ENCODE assay signal across 8 mouse cellular contexts in genomic region chr11:21996661-21997560, GRCm38 (mm10). TPM values are rescaled to one million over a fixed set of nuclear protein-coding genes. Genes with fewer than 3 reads are reported as not detected.
DNase-seq lines count a peak whose midpoint lies in the region; ATAC-seq and TF ChIP-seq lines count a peak whose summit lies in the region.

No protein-coding gene starts in this region.

- 1% methylated on average over 63 of the region's 63 CpGs for WGBS in forebrain, embryonic 10.5 days
- WGBS in hindbrain, embryonic 13.5 days = under 1% methylated on average over 61 of the region's 63 CpGs
- 1% methylated on average over 63 of the region's 63 CpGs for WGBS in limb, embryonic 12.5 days
- WGBS in neural tube, embryonic 14.5 days = under 1% methylated on average over 59 of the region's 63 CpGs

- ATAC-seq in hindbrain, embryonic 13.5 days (ENCODE audit: low FRiP score) = peak; percentile 6; the same call in 1 of the 2 replicates
- ATAC-seq in limb, embryonic 12.5 days (ENCODE audit: insufficient number of reproducible peaks, insufficient read depth, low FRiP score, low TSS enrichment, low read depth) = no peak
- ATAC-seq in neural tube, embryonic 14.5 days (ENCODE audit: low read depth) = no peak
- ATAC-seq in inflammation-experienced regulatory T-cells, adult 6 months = no peak

- H3K9ac ChIP-seq in ES-Bruce4 (ENCODE audit: low read depth, poor library complexity, severe bottlenecking) = no peak overlapping the region
- peak overlapping the region; percentile 29; the same call in 1 of the 2 replicates for H3K9ac ChIP-seq in hindbrain, embryonic 13.5 days
- 0 out of 2 replicates have a peak overlapping the region, but pooled peaks have one; percentile 8 for H3K9ac ChIP-seq in limb, embryonic 12.5 days (replicated peaks)
- H3K9ac ChIP-seq in neural tube, embryonic 14.5 days (replicated peaks; ENCODE audit: low read depth, low read length) = no peak overlapping the region

- no peaks in the 10 kb centered on the region for H3K4me1 ChIP-seq in ES-Bruce4 (ENCODE audit: control insufficient read depth, insufficient read depth, low read length)
- peaks cover 89% of the 10 kb centered on the region for H3K4me1 ChIP-seq in forebrain, embryonic 10.5 days
- H3K4me1 ChIP-seq in hindbrain, embryonic 13.5 days (replicated peaks) = peaks cover 34% of the 10 kb centered on the region
- peaks cover 40% of the 10 kb centered on the region for H3K4me1 ChIP-seq in limb, embryonic 12.5 days (replicated peaks)
- H3K4me1 ChIP-seq in neural tube, embryonic 14.5 days (ENCODE audit: control insufficient read depth, insufficient read depth, low read length) = peaks cover 5% of the 10 kb centered on the region; the same call in 1 of the 2 replicates

- peak overlapping the region; percentile 42 for H3K4me2 ChIP-seq in hindbrain, embryonic 13.5 days
- H3K4me2 ChIP-seq in limb, embryonic 12.5 days = peak overlapping the region; percentile 49
- peak overlapping the region; percentile 20; the same call in 1 of the 2 replicates for H3K4me2 ChIP-seq in neural tube, embryonic 14.5 days (ENCODE audit: low read depth, low read length)

- TF ChIP-seq CTCF in ES-Bruce4 (IDR thresholded peaks at IDR 0.05; ENCODE audit: low read depth, low read length) = no peak

- H3K36me3 ChIP-seq in ES-Bruce4 (ENCODE audit: control insufficient read depth, insufficient read depth, low read length, poor library complexity, severe bottlenecking) = no peaks in the 10 kb centered on the region
- peaks cover 64% of the 10 kb centered on the region for H3K36me3 ChIP-seq in forebrain, embryonic 10.5 days (replicated peaks)
- H3K36me3 ChIP-seq in hindbrain, embryonic 13.5 days = no peaks in the 10 kb centered on the region
- H3K36me3 ChIP-seq in limb, embryonic 12.5 days = no peaks in the 10 kb centered on the region
- H3K36me3 ChIP-seq in neural tube, embryonic 14.5 days (ENCODE audit: control insufficient read depth, insufficient read depth, low read length) = no peaks in the 10 kb centered on the region

- peaks cover 75% of the 10 kb centered on the region for H3K27me3 ChIP-seq in ES-Bruce4 (ENCODE audit: control insufficient read depth, insufficient read depth, low read length, poor library complexity, severe bottlenecking)
- H3K27me3 ChIP-seq in forebrain, embryonic 10.5 days (ENCODE audit: poor library complexity, severe bottlenecking) = peaks cover 99% of the 10 kb centered on the region
- peaks cover 96% of the 10 kb centered on the region for H3K27me3 ChIP-seq in hindbrain, embryonic 13.5 days
- H3K27me3 ChIP-seq in limb, embryonic 12.5 days = peaks cover 95% of the 10 kb centered on the region
- peaks cover 50% of the 10 kb centered on the region for H3K27me3 ChIP-seq in neural tube, embryonic 14.5 days (ENCODE audit: control insufficient read depth, insufficient read depth, low read length)

- DNase-seq in cerebellum, adult 18-20 months = peak; percentile 3 to 33
- no peak for DNase-seq in cerebellum, adult 11 months
- DNase-seq in forebrain, embryonic 10.5 days (ENCODE audit: extremely low spot score, low spot score) = peak; percentile 78

- no peaks in the 10 kb centered on the region for H3K9me3 ChIP-seq in ES-Bruce4 (replicated peaks; ENCODE audit: control insufficient read depth, insufficient read depth, low read length, poor library complexity, severe bottlenecking)
- no peaks in the 10 kb centered on the region for H3K9me3 ChIP-seq in forebrain, embryonic 10.5 days
- H3K9me3 ChIP-seq in hindbrain, embryonic 13.5 days = no peaks in the 10 kb centered on the region
- no peaks in the 10 kb centered on the region for H3K9me3 ChIP-seq in limb, embryonic 12.5 days
- H3K9me3 ChIP-seq in neural tube, embryonic 14.5 days (ENCODE audit: control insufficient read depth, low read length) = no peaks in the 10 kb centered on the region

- peak; percentile 33; the same call in 1 of the 2 replicates for TF ChIP-seq EP300 in ES-Bruce4 (IDR thresholded peaks at IDR 0.05; ENCODE audit: insufficient read depth, low read depth, low read length)

- TF ChIP-seq POLR2A in ES-Bruce4 (IDR thresholded peaks at IDR 0.05; ENCODE audit: insufficient read depth, low read length) = no peak

- peak overlapping the region; percentile 43 for H3K4me3 ChIP-seq in ES-Bruce4 (ENCODE audit: low read depth, low read length)
- H3K4me3 ChIP-seq in forebrain, embryonic 10.5 days = peak overlapping the region; percentile 91
- peak overlapping the region; percentile 18; the same call in 1 of the 2 replicates for H3K4me3 ChIP-seq in hindbrain, embryonic 13.5 days
- peak overlapping the region; percentile 26 for H3K4me3 ChIP-seq in limb, embryonic 12.5 days (replicated peaks)
- peak overlapping the region; percentile 15; the same call in 1 of the 2 replicates for H3K4me3 ChIP-seq in neural tube, embryonic 14.5 days (ENCODE audit: low read depth, low read length)

- no peak overlapping the region for H3K27ac ChIP-seq in ES-Bruce4 (ENCODE audit: insufficient read depth, low read length)
- H3K27ac ChIP-seq in forebrain, embryonic 10.5 days = peak overlapping the region; percentile 99
- no peak overlapping the region for H3K27ac ChIP-seq in hindbrain, embryonic 13.5 days
- no peak overlapping the region for H3K27ac ChIP-seq in limb, embryonic 12.5 days
- no peak overlapping the region for H3K27ac ChIP-seq in neural tube, embryonic 14.5 days (ENCODE audit: low read depth, low read length)

RNA-seq across cellular contexts. Expression of gene Otx1, which starts 5.8 kb away (rescaled TPM):
- 0.40 and 0.60 TPM in 2 replicates for polyA plus RNA-seq in ES-Bruce4 (2011; ENCODE audit: insufficient read depth, insufficient read length, low read depth, missing spikeins)
- 39.2 and 46.1 TPM in 2 replicates for polyA plus RNA-seq in forebrain, embryonic 10.5 days (2016; fragmentation: Nextera tagmentation; extraction: Ambion mirVana)
- polyA plus RNA-seq in hindbrain, embryonic 13.5 days (2015; fragmentation: Nextera tagmentation; extraction: Ambion mirVana) = 1.6 and 2.1 TPM in 2 replicates
- 0.97 and 1.1 TPM in 2 replicates for polyA plus RNA-seq in limb, embryonic 12.5 days (2016; fragmentation: Nextera tagmentation; extraction: Ambion mirVana)
- polyA plus RNA-seq in neural tube, embryonic 14.5 days (2014; fragmentation: Nextera tagmentation; extraction: Ambion mirVana) = 0.09 TPM in 1 of 2 replicates, not detected in the other
- polyA plus RNA-seq in inflammation-experienced regulatory T-cells, adult 6 months (2017; shearing (Covaris generic)) = not detected

Comparison
In these comparisons a context has a peak if more than half of its experiments do, and no peak if none do; other contexts are left out.
1. H3K4me3 ChIP-seq: peak in every context shown above with its lines; median percentile 91 in forebrain, embryonic 10.5 days; 43 in ES-Bruce4; 26 in limb, embryonic 12.5 days; 18 in hindbrain, embryonic 13.5 days; 15 in neural tube, embryonic 14.5 days.
2. H3K9ac ChIP-seq: peak in hindbrain, embryonic 13.5 days (single experiment) and limb, embryonic 12.5 days (single experiment); none in ES-Bruce4 (single experiment) and neural tube, embryonic 14.5 days (single experiment).
3. RNA of gene Otx1, which starts 5.8 kb away (polyA plus RNA-seq): 39.2 to 46.1 TPM in forebrain, embryonic 10.5 days; 1.6 to 2.1 TPM in hindbrain, embryonic 13.5 days, 0.97 to 1.1 TPM in limb, embryonic 12.5 days, 0.40 to 0.60 TPM in ES-Bruce4, 0.09 TPM in neural tube, embryonic 14.5 days and not detected in inflammation-experienced regulatory T-cells, adult 6 months; every median in the first group is over 10 times any median in the second.
4. Peak in every context shown above with its lines, with median percentiles within 50 percentile points of each other: H3K4me2 ChIP-seq.